Mouse (Mus musculus) gastrocnemius, postnatal 10 days (tissue): ENCODE measurements at regions not wholly inside any gene's neighbourhood (a gene's known extent, or its start where the extent isn't known, plus 50 kb on each side); places are given as distances from the start of the nearest gene placed in this dataset.

Experiments
- DNase-seq: peaks from one replicate; pipeline ENCODE4 v3.0.0; 2021; ENCODE audit warnings: mixed read lengths

DNA sequence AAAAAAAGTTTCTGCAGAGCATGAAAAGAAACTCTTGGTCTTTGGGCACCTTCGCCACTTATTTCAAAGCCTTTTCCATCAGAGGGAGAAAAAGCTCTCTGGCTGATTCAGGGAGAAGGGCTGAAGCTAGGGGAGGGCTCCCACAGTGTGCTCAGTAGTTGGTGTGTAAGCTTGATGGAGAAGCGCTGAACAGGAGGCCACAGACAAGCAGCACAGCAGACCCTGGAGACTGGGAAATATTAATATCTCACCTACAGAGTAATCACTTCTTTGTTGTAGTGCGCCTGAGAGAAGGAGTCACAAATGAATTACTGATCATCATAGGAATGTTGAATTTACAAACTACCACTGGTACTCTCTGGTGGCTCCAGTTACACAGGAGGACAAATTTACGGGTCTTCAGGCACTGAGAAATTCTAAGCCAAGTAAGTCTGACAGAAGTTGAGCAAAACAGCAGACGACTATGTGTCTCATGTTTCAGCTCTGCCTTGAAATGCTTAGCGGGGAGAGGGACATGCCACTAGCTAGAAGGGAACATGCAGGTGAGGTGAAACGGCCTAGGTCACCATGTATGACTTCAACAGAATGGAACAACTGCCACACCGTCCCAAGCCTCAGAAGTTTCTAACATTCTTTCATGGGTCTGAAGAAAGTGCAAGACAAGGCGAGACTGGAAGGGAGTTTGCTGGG lies 350.9 kb upstream of the Map3k7 start:
- no peak for DNase-seq

DNA sequence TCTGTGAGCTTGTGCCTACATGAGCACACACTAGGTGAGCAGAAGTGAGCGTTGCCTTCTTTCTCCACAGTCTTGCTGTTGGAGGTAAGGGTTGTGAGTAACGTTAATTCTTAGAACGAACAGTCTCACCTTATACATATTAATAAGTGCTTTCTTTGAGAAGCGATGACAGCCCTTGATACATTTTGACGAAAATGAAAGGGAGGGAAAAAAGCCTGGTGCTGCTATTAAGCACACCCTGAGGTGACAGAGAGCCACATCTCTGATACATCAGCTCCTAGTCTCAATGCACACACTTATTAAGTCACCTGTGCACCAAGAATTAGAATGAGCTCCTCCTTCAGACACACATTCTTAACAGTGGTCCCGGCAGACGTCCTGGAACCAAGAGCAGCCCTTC lies 346.3 kb upstream of the Map3k7 start:
- DNase-seq: no peak

DNA sequence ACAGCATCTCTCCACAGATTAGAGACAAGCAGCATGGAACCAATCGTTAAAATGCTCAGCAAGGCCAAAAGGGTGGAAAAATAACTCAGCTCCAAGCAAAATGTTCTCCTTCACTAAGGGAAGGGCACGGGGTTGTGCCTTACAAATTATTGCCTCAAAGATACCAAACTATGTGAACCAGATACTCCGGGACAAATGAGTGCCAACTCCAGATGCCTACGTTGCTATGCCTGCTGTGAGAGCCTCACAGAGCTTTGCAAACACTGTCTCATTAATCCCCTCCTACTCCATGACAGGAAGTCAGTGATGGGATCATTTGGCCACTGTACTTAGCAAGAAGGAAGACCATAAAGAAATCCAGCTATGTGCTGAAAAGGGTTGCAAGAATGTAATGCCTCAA lies 345.9 kb upstream of the Map3k7 start:
- DNase-seq: no peak

GRCm38 (mm10) chr4:31621205-31621604 lies 342.7 kb upstream of the Map3k7 start:
- DNase-seq: no peak

DNA sequence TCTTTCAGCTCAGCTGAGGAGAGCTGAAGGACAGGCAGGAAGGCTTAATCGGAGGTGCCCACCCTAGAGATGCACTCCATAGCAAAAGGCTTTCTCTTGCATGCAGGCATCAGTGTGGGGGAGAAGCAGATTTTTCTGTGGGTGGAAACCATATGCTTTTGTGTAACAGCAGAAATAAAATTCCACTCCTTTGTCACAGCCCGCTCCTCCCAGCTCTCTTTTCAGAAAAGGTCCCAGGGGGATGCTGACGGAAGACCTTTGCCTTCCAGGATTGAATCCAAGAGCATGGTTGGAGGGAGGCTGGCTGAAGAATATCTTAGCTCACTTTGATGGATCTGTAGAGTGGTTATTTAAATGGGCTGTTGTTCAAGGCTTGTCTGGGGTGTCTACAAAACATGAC lies 336.8 kb upstream of the Map3k7 start:
- no peak for DNase-seq

GRCm38 (mm10) chr4:31627777-31628176 lies 336.1 kb upstream of the Map3k7 start:
- DNase-seq: no peak

DNA sequence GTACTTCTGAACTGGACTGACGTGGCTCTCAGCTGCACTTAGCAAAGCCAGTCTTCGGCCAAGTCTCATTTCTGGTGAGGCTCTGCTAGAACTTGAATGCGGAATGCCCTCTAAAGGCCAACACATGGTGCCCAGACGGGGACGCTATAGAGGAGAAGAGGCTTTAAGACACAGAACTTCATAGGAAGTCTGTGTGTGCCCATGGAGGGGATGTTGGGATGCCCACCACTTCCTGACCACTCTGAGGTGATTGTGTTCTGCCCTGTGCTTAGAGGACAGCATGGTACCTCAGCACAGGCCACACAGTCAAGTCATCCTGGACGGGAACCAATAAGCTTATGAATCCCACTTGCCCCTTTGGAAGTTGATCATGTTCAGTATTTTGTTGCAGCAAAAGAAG lies 325.3 kb upstream of the Map3k7 start:
- no peak for DNase-seq

GRCm38 (mm10) chr4:31642161-31642560 lies 321.7 kb upstream of the Map3k7 start:
- DNase-seq: peak; percentile 14

DNA sequence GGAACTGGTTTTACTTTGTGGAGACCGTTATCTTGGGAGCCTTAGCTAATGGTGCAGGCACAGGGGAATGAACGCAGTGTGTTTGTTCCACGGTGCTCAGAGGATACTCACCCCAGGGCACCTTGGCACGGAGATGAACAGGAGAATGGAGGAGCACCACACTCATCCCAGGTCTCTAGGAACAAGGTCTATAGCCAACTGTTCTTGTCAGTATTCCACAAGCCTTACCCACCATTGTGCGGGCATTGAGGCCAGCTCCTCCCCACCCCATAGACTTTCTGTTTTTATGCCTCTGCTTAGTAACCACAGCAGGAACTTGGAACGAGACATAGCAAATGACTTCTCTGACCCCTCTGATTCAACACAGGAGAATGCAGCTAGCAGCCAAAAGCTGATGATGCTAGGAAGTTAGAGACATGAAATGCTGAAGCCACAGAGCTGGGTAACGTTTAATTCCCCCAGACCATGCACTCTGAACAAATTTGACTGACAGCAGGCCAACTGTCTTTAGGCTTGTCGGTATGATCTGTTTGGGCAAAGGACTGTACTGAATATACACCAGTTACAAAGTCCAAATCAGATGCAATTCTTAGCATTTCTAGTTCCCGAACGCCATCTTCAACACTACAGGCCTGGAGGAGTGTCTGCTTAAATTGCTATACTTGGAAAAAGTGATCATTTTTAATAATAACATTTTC lies 321.2 kb upstream of the Map3k7 start:
- peak; percentile 8 for DNase-seq

GRCm38 (mm10) chr4:31648631-31649368 lies 315.1 kb upstream of the Map3k7 start:
- DNase-seq: peak; percentile 13

DNA sequence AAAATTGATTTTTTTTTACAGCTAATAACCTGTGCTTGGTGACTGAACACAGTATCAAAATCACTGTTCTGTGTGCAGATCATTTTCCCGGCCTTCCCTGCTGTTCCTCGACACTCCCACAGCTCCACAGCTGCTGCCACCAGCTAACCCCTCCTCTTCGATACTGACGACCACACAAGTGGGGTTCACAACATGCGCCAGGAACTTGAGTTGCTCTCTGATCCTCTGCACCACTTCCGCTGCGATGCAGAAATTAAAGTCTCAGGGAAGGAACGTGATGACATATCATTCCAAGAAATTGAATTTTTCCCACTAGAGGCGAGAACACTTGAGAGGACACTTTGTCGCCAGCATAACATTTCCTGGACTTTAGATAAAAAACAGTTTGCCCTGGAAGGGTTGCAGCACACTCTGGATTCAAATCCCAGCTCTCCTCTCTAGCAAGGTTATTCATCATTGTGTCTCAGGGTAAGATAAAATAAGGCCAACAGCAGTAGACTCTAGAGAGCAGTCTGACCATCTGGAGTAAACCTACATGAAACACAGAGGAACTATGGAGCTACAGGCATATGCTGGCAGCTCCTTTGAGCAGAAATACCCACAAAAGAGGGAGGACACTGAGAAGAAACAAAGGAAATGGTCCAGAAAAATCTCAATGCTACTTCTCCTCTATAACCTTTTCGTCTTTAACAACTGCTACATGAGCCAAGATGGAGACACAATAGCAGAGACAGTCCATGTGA lies 308.4 kb upstream of the Map3k7 start:
- no peak for DNase-seq

- DNase-seq: no peak
Observed at GRCm38 (mm10) chr4:31656111-31656510, 307.8 kb upstream of the Map3k7 start.

GRCm38 (mm10) chr4:31658820-31659219 lies 305.1 kb upstream of the Map3k7 start:
- no peak for DNase-seq

GRCm38 (mm10) chr4:31660896-31661295 lies 303.0 kb upstream of the Map3k7 start:
- DNase-seq: no peak

GRCm38 (mm10) chr4:31671530-31672170 lies 292.2 kb upstream of the Map3k7 start:
- no peak for DNase-seq

DNA sequence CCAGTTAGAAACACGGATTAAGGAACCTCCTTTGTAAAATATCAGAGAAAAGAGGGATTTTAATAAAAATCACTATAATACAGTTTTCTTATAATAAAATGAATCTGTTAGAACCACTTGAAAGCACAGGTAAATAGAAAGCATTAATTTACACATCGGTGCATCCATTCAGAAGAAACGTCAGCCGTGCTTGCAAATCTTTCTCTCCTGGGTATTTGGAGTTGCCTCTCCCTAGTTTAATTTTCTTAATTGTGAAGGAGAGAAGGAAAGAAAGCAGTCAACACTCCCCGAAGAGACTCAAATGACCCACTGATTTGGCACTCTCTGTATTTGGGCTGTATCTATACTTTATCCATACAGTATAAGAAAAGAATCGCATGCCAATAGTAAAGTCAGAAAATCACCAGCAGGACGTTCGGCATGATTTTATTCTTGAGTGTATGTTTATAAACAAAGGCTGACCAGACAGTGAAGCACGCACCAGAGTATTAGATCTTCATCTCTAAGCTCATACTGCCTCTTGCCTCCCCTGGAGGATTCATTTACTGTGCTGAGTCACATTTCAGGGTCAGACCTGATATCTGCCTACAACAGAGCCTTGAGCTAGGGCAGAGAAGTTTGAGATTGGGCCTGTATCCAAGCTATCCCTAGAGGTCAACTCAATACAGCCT lies 291.6 kb upstream of the Map3k7 start:
- no peak for DNase-seq

- DNase-seq: no peak
Observed at GRCm38 (mm10) chr4:31672842-31673171, 291.1 kb upstream of the Map3k7 start.

- no peak for DNase-seq
Observed at GRCm38 (mm10) chr4:31679007-31679590, 284.8 kb upstream of the Map3k7 start.

- DNase-seq: no peak
Observed at GRCm38 (mm10) chr4:31680958-31681357, 282.9 kb upstream of the Map3k7 start.

- no peak for DNase-seq
Observed at GRCm38 (mm10) chr4:31689083-31689482, 274.8 kb upstream of the Map3k7 start.

DNA sequence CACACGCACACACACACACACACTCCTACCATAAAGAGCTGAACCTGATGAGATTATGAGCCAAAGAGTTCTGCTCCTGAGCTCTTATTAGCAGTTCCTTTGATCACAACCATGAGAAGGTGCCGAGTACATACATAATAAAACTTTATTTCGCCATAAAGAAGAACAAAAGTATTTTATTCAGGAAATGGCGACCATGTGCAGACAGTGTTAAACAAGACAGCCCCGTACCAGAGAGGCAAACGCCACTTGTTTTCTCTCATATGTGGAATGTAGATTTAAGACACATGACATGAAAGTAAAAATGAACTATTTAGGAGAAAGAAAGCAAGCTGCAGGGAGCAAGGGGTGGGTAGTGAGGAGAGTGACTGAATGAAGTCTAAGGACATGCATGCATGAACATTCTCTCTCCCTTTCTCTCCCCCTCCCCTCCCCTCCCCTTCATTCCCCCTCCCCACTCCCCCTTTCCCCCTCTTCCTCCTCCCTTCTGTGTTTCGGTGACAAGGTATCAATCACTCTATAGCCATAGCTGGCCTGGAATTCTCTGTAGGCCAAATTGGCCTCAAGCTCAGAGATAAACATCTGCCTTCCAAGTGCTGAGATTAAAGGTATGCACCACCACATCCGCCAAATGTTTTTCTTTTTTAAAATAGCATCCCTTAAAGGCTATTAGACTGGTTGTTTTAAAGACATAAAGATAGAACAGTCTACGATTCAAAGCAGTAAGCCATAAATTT lies 266.0 kb upstream of the Map3k7 start:
- no peak for DNase-seq
